Mouse (Mus musculus) hematopoietic multipotent progenitor cell, adult 10-12 weeks (in vitro differentiated cells): ENCODE measurements around the gene BC025920. TPM values are rescaled to one million over a fixed set of nuclear protein-coding genes. Genes with fewer than 3 reads are reported as not detected.

Experiments
- polyA plus RNA-seq: library from polyadenylated mRNA; stranded (reverse); fragments of >175 nt; gene quantifications from 2 replicates; pipeline ENCODE4 v1.2.3, GENCODE M21; 2012; ENCODE audit warnings: low replicate concordance

BC025920 gene
- 0.20 and 0.92 TPM in 2 replicates for polyA plus RNA-seq

GRCm38 (mm10) chr10:81605974-81606751, at the start of gene BC025920:
TSS of gene BC025920 (plus strand) at chr10:81606270.

GRCm38 (mm10) chr10:81559163-81559626, 46.9 kb upstream of the BC025920 start, which contains the start of gene Aes:
TSS of gene Aes (plus strand) at chr10:81559488.

GRCm38 (mm10) chr10:81574081-81575056, 31.7 kb upstream of the BC025920 start, which contains the start of gene Tle2:
TSS of gene Tle2 (plus strand) at chr10:81574561.

GRCm38 (mm10) chr10:81600738-81601203, 5.3 kb upstream of the BC025920 start, which contains the start of gene Tle6:
TSS of gene Tle6 (minus strand) at chr10:81601073.

GRCm38 (mm10) chr10:81626994-81627835, 21.1 kb downstream of the BC025920 start, which contains the start of gene Sirt6:
TSS of gene Sirt6 (minus strand) at chr10:81627797.

GRCm38 (mm10) chr10:81628390-81628789, 22.3 kb downstream of the BC025920 start, which contains the start of gene Ankrd24:
TSS of gene Ankrd24 (plus strand) at chr10:81628540.

GRCm38 (mm10) chr10:81648803-81649775, 43.0 kb downstream of the BC025920 start, which contains the start of gene Gm10778:
TSS of gene Gm10778 (plus strand) at chr10:81649059.

Other genes with a start within 250 kb of the BC025920 start
- 20.8 and 31.1 TPM in 2 replicates for gene Mfsd12, start 248.8 kb upstream of the BC025920 start, polyA plus RNA-seq
- gene 4930404N11Rik, start 240.5 kb upstream of the BC025920 start, polyA plus RNA-seq: 11.6 and 18.6 TPM in 2 replicates
- 48.1 and 72.7 TPM in 2 replicates for gene Fzr1, start 227.8 kb upstream of the BC025920 start, polyA plus RNA-seq
- 76.4 and 107 TPM in 2 replicates for gene Dohh, start 221.8 kb upstream of the BC025920 start, polyA plus RNA-seq
- gene Gm48551, start 221.8 kb upstream of the BC025920 start, polyA plus RNA-seq: 1.2 and 4.2 TPM in 2 replicates
- 8.9 and 18.4 TPM in 2 replicates for gene Gm48552, start 217.3 kb upstream of the BC025920 start, polyA plus RNA-seq
- gene Smim24, start 213.2 kb upstream of the BC025920 start, polyA plus RNA-seq: 3.0 and 3.7 TPM in 2 replicates
- gene Nfic, start 150.6 kb upstream of the BC025920 start, polyA plus RNA-seq: 136 and 414 TPM in 2 replicates
- gene Celf5, start 123.6 kb upstream of the BC025920 start, polyA plus RNA-seq: 0.16 and 0.55 TPM in 2 replicates
- 160 and 386 TPM in 2 replicates for gene Ncln, start 109.9 kb upstream of the BC025920 start, polyA plus RNA-seq
- gene S1pr4, start 106.1 kb upstream of the BC025920 start, polyA plus RNA-seq: 82.3 and 109 TPM in 2 replicates
- 14.8 and 33.6 TPM in 2 replicates for gene Gna15, start 82.0 kb upstream of the BC025920 start, polyA plus RNA-seq
- 23.0 and 28.3 TPM in 2 replicates for gene Gna11, start 61.1 kb upstream of the BC025920 start, polyA plus RNA-seq
- 1,473 and 2,763 TPM in 2 replicates for gene Aes, start 46.8 kb upstream of the BC025920 start, polyA plus RNA-seq
- 8.9 and 15.5 TPM in 2 replicates for gene Tle2, start 31.7 kb upstream of the BC025920 start, polyA plus RNA-seq
- gene Tle6, start 5.2 kb upstream of the BC025920 start, polyA plus RNA-seq: 1.2 and 2.5 TPM in 2 replicates
- gene Sirt6, start 21.5 kb downstream of the BC025920 start, polyA plus RNA-seq: 67.6 and 143 TPM in 2 replicates
- 3.8 and 6.2 TPM in 2 replicates for gene Ankrd24, start 22.3 kb downstream of the BC025920 start, polyA plus RNA-seq
- 0.52 TPM in 1 of 2 replicates, not detected in the other for gene Gm10778, start 42.8 kb downstream of the BC025920 start, polyA plus RNA-seq
- 0.09 and 0.93 TPM in 2 replicates for gene Zfp433, start 98.6 kb downstream of the BC025920 start, polyA plus RNA-seq
- 0.15 and 0.48 TPM in 2 replicates for gene Gm3055, start 164.9 kb downstream of the BC025920 start, polyA plus RNA-seq
- 0.07 TPM in 1 of 2 replicates, not detected in the other for gene Gm4767, start 205.9 kb downstream of the BC025920 start, polyA plus RNA-seq